Mouse (Mus musculus) liver, adult (tissue): ENCODE data around the gene Arhgef3.

ENCODE experiments used
- GATA4 ChIP-seq: IDR thresholded peaks from 2 replicates; pipeline ENCODE4 v1.6.1; 2014; ENCODE audit warnings: mild to moderate bottlenecking, low read length; ENCODE audit not compliant: insufficient replicate concordance

The Arhgef3 gene

DNA sequence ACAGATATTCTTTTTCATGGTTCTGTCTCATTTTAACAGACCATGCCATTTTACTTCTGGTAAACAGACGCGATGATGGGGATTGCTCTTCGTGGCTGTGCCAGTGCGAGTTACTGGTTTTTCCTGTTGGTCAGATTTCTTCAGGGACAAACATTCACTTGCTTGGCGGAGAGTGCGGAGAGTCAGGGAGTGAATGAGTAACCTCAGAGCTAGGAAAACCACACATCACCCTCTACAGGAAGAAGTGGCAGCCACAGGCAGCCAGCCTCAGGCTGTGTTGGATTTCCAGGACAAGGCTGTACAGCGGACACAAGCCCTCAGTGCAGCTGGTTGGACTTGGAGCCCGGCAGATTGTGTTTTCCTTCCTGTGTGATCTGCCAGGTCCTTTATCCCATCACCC, 82.3 kb downstream of the Arhgef3 start:
- no peak for TF ChIP-seq GATA4

DNA sequence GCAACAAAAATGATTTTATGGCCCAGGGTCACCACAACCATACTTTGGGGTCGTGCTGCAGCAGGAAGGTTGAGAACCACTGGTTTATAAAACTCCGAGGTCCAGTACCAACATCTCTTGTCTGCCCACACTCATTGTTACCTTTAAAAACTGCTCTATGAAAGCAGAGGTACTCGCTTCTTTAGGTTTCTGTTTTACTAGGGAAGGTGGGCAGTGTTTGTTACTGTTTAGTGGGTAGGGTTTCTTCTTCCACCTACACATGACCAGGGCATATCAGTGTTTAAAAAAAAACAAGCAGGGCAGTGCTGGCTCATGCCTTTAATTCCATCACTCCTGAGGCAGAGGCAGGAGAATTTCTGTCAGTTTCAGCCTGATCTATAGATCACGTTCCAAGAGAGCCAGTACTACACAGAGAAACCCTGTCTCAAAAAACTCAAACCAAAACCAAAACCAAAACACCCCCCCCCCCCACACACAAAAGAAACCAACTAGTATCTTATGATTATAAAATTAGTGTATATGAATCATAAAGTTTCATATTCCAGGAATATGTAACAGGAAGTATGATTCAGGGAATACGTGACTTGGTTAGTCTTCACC, 83.9 kb downstream of the Arhgef3 start:
- TF ChIP-seq GATA4 = no peak

DNA sequence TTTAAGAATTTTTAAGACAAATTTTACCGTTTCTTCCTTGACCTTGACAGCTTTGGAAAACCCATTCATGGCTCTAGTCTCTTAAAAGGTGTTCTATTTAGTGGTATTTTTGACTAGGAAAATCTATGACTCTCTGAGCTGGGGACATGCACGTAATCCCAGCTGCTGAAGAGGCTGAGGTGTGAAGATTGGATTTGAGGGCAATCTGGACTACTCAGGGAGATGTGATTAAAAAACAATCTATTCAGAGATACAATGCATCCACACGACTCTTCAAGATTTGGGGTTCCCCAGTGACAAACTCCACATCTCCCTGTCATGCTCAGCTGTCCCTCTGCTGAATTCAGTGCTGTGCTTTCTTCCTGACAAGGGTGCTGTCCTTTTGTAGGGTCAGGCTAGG, 84.4 kb downstream of the Arhgef3 start:
- no peak for TF ChIP-seq GATA4

DNA sequence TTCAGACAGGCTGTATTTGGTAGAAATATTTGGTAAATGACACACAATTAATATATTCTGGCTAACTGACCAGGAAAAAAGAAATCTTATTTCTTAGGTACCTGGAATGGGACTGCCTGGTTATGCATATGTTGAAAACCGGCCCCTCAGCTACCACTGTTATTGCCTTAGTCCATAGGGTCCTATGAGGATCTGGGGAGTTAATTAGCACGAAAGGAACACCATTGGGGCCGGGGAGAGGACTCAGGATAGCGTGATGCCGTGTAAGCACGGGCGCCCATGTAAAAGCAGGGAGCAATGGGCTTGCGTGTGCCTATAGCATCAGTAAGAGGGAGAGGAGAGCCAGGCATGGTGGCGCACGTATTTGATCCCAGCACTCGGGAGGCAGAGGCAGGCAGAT, 85.2 kb downstream of the Arhgef3 start:
- no peak for TF ChIP-seq GATA4

DNA sequence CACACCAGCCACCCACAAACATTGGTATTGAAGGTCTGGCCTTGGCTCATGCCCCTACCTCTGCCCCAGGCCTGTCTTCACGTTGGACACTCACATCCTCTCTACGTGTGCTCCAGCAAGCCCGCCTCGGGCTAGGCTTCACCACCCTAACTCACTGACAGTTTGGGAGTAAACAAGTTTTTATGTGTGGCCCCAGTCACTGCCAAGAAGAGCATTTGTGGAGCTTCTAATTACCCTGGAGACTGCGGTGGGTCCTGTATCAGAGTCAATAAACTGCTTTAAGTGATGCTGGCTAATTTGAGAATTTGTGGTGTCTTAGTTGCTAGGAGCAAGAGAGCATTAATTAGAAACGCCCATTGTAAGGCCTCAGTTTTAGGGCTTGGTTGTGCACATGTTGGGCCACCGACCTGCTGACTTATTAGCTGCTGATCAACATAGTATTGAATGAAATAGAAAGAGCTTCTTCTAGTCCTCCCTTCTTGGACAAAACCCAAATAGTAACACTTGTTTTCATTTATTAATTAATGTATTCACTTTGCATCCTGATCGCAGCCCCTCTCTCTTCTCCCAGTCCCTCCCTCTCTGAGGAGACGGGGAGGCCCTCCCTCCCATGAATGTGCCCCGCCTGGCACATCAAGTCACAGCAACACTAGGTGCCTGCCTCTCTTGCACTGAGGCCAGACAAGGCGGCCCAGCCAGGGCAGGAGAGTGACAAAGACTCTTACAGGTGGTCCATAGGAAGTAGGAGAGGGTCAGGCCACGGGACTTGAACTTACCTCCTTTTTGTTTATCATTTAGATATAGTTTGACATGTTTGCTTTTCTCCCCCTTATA, 86.3 kb downstream of the Arhgef3 start:
- no peak for TF ChIP-seq GATA4

DNA sequence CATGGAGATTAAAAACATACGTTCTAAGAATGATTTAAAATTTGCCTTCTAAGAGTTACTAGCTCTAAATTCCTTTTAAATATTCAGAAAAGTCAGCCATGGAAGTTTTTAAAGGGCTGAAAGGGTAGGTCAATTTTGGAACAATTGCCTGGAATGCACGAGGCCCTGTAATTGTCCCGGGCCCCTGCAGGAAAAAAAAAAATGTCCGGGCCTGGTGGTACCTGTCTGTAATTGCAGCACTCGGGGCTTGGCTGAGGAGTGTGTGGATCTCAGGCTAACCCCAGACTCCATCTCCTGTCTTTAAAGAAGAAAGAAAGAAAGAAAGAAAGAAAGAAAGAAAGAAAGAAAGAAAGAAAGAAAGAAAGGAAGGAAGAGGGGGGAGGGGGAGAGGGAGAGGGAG, 87.1 kb downstream of the Arhgef3 start:
- TF ChIP-seq GATA4 = no peak

DNA sequence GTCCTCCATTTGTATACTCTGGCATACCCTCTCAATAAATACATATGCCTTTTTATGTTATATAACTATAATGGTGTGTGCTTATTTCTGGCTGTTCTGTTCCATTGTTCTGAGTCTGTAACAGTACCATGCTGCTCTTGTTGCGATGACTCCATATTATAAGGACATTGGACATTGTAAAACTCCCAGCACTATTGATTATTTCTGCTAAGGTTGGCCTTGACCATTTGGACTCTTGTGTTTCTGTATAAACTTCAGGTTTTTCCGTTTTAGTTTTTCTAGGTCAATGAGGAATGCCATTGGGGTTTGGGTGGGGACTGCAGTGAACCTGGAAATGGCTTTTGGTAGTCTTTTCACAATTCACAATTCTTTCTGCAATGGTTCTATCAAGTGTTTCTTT, 90.0 kb downstream of the Arhgef3 start:
- no peak for TF ChIP-seq GATA4

DNA sequence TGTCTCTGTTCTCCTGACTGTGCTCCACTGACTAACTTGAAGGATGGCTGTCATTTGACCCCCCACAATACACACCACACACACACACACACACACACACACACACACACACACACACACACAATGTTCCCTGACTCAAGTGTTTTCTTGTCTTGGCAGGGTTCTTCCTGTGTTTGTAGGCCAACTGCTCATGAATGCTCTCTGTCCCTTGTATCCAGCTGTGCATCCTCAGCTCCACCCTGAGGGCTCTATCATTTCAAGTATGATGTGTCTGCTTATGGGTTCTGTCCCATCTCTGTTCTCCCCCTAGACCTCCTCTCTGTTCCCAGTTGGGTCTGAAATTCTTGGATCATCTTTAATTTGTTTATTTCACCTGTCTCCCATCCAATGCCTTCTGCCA, 91.7 kb downstream of the Arhgef3 start:
- no peak for TF ChIP-seq GATA4

DNA sequence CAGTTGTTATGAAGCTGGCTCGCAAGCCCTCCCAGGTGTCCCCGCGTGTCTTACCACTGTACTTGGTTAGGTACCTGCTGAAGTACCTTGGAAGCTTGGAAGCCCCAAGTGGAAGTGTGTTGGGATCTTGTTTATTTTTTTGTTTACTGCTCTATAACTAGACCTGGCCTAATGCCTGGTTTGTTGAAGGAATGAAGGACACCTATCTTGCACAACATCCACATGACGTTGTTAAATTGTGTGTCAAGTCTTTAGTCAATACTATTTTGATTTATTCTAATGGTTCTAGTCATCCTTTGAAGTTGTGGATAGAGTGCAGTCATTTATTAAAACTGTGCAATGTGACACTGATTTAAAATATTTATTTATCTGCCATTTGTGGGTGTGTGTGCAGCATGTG, 94.8 kb downstream of the Arhgef3 start:
- no peak for TF ChIP-seq GATA4

DNA sequence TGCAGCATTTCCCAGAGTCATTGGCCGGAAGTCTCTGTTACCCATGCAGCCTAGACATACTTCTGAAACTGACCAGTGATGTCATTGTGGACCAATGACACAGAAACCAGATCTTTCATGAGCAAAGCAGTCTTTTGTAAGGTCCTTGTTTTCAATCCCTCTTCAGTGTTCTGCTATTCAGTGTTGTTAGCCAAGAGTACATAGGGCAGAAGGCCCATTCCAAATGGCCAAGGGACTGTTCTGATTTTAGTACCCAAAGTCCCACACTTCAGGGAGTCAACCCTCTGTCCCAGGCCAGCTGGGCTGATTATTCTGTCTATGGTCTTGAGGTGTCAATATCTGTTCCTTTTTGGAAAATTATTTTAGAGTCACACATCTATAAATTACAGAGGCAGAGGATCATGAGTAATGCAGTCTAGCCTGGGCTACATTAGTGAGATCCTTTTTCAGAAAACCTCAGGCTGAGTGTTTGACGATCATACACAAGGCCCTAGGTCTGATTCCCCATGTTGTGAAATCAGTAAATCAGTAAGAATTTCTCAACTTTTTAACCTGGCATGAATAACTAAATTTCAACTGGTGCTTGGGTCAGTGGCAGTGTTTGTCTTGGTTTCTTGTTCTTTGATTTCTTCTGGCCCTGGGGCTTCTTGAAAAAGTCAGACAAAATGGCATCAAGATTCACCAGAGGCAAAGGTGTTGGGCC, 97.2 kb downstream of the Arhgef3 start:
- TF ChIP-seq GATA4 = no peak

DNA sequence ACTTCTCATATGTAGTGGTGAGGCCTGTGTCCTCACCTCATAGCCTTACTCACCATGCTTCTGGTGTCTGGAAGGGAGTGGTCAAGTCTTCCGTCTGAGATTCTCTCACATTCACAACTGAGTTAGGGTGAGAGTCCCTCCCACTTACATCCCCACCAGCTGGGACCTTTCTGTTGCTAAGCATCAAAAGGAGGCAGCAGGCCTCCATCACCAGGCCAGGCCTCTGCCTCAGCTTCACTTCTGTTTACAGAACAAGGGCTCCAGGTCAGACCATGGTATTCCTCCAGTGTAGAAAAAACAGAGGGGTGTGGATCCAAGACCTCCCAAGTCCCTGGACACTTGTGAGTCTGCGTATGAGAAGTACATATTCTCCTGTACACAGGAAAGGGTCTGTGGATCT, 99.5 kb downstream of the Arhgef3 start:
- TF ChIP-seq GATA4 = no peak

DNA sequence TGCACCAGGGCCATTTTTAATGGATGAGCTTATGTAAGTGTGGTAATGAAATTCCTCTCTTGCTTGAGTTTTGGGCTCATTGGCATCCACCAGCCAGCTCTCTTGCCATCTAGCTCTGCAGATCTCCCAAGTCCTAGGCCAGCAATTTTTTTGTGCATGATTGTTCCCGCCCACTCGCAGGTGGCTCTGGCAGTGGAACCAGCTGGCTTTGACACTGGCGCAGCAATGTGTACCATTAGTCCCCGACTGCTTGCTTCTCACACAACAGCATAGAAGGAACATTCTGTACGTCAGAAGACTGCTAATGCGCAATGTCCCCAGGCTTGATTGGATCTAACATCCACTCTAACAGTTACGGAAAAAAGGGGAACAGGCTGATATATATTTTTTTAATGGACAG, 105.0 kb downstream of the Arhgef3 start:
- no peak for TF ChIP-seq GATA4

DNA sequence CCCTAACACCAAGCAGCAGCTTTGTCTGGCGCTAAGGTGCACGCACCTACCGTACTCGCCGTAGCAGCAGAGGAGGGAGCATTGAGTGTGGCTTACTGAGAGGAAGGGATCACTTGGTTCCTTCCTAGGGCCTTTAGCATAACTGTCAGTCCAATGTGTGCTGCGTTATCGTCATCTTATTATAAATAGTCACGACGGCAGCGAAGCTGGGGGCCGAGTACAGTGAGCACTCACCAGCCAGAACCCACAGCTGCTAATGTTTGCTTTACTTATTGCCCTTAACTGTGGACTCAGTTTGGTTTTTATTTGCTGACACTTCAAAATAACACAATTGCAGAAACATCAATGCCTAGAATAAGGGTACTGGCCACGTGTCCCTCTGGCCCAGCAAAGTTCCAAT, 105.6 kb downstream of the Arhgef3 start:
- TF ChIP-seq GATA4 = no peak

DNA sequence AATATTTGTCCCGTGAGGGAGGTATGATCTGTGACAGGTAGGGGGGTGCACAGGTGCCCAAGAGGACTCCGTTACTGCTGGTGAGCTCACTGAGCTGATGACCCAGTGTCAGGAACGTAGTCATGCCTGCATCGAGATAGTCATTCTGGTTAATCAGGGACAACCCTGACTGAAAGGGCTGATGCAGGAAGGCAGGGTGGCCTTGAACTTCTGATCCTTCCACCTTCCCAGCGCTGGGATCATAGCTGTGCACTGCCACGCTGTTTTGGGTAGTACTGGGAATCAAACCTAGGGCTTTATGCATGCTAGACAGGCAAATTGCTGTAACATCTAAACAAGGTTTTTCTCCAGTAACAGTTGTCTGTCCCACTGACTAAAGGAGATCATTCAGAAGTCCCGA, 109.9 kb downstream of the Arhgef3 start:
- no peak for TF ChIP-seq GATA4

DNA sequence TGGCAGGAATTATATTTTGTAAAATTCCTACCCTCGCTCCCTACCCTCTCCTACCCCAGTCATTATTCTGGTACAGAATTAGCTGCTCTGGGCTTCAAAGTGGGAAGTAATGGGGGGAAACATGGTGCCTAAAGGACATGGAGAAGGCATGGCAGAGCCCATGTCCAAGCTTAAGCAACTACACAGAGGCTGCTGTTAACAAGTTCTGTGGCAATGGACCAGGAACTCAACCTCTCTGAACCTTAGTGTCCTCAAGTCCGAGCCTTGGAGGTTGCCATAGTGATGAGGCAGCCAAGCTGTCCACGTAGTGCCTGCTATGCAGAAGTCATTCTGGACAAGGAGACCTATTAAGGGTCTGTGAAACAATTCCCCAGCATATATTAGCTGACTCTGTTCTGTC, 111.6 kb downstream of the Arhgef3 start:
- no peak for TF ChIP-seq GATA4

DNA sequence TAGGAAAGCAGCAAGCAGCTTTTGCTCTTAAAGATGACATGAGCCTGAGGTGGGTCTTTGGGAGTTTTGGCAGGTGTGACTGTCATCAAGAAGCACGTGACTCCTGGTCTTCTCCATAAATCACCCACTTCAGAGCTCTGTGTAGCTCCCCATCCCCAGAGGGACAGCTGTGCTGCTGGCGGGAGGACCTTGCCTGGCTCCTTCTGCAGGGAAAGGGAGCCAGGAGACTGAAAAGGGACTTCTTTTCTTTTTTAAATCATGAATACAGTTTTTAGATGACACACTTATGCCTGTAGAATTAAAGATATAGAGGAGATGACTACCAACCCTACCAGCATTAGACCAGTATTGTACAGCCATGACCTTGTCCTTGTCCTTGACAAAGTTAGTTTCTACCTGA, 113.6 kb downstream of the Arhgef3 start:
- no peak for TF ChIP-seq GATA4
